Mouse (Mus musculus) liver, adult 2 months (tissue): ENCODE measurements at regions not wholly inside any gene's neighbourhood (a gene's known extent, or its start where the extent isn't known, plus 50 kb on each side); places are given as distances from the start of the nearest gene placed in this dataset.

Experiments used
- CTCF ChIP-seq: fragments of 200-500 bp; IDR thresholded peaks from 2 replicates; pipeline ENCODE4 v1.5.1; 2011; ENCODE audit warnings: low read depth, low read length, control low read depth
- POLR2A ChIP-seq: fragments of 200-500 bp; IDR thresholded peaks from 2 replicates; pipeline ENCODE4 v1.6.1; 2011; ENCODE audit warnings: low read length, control low read depth; ENCODE audit not compliant: insufficient read depth; ENCODE audit errors: extremely low read depth

DNA sequence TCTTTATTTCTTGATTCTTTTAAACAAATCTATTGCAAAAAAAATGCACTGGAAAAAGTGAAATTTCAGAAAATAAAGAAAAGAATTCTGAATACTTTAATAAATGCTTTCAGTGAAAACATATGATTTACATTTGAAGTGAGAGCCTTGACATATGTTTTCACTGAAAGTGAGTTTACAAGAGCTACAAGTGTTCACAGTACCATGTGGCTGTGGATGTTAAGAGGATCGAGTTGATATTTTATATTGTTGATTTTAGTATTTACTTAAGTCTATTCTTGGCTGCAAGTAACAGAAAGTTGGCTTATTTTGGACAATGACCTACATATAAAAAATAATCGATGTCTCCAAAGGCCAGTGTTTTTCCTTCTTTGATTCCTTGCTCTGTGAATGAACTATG, 607.2 kb downstream of the 1190002N15Rik start:
- TF ChIP-seq CTCF: no peak
- TF ChIP-seq POLR2A: no peak
